Mouse (Mus musculus) limb, embryonic 15.5 days (tissue): Measurements from ENCODE around the gene Sgpp2. TPM values are rescaled to one million over a fixed set of nuclear protein-coding genes. Genes with fewer than 3 reads are reported as not detected.

Experiments used
- ATAC-seq: fragments of 200-750 bp; cut with Nextera tagmentation; 2 replicates; pipeline ENCODE4 v1.8.0; 2017; ENCODE audit warnings: low read depth, moderate TSS enrichment; ENCODE audit not compliant: insufficient number of reproducible peaks, low FRiP score, low TSS enrichment
- H3K27ac ChIP-seq: fragments of 300-500 bp; sonication (generic); 2 replicates; pipeline ENCODE4 v1.5.1; 2015; ENCODE audit warnings: moderate library complexity, mild to moderate bottlenecking, inconsistent platforms
- H3K27me3 ChIP-seq: fragments of 300-500 bp; sonication (generic); 2 replicates; pipeline ENCODE4 v1.6.1; 2015; ENCODE audit warnings: inconsistent platforms
- H3K36me3 ChIP-seq: fragments of 300-500 bp; sonication (generic); 2 replicates; pipeline ENCODE4 v1.6.1; 2015; ENCODE audit warnings: inconsistent platforms
- H3K4me1 ChIP-seq: fragments of 300-500 bp; sonication (generic); 2 replicates; pipeline ENCODE4 v1.6.1; 2015; ENCODE audit warnings: inconsistent platforms
- H3K4me2 ChIP-seq: fragments of 300-500 bp; sonication (generic); 2 replicates; pipeline ENCODE4 v1.6.1; 2015; ENCODE audit warnings: mild to moderate bottlenecking, inconsistent platforms
- H3K4me3 ChIP-seq: fragments of 300-500 bp; sonication (generic); 2 replicates; pipeline ENCODE4 v1.5.1; 2015; ENCODE audit warnings: mild to moderate bottlenecking, inconsistent platforms
- H3K9ac ChIP-seq: fragments of 300-500 bp; sonication (generic); 2 replicates; pipeline ENCODE4 v1.6.1; 2015; ENCODE audit warnings: inconsistent platforms
- H3K9me3 ChIP-seq: fragments of 300-500 bp; sonication (generic); 2 replicates; pipeline ENCODE4 v1.6.1; 2016; ENCODE audit warnings: inconsistent platforms
- WGBS: fragments of 180-500 bp; shearing (Covaris S2); methylation state at CpG from one replicate; pipeline ENCODE4 v1.1.7; 2015; 5-methylcytosine and 5-hydroxymethylcytosine counted together
- polyA plus RNA-seq: library from polyadenylated mRNA; unstranded; fragments of >200 nt; fragmentation: Nextera tagmentation; extraction: Ambion mirVana; gene quantifications from 2 replicates; pipeline ENCODE4 v1.2.1, GENCODE M21; 2015

Sgpp2 gene
- polyA plus RNA-seq, 1 experiment from 2014 or later = 0.70 TPM

GRCm38 (mm10) chr1:78435967-78436366 lies 125.8 kb downstream of the Sgpp2 start:
- Histone ChIP-seq H3K4me3 (no peak overlapping the region), H3K9ac (no peak overlapping the region), H3K4me2 (no peak overlapping the region), H3K27ac (no peak overlapping the region), H3K9me3 (no peaks in the 10 kb centered on the region), H3K27me3 (no peaks in the 10 kb centered on the region), H3K4me1 (no peaks in the 10 kb centered on the region), H3K36me3 (peaks cover 10% of the 10 kb centered on the region; the same call in 1 of the 2 replicates)
- no peak for ATAC-seq
- 62% methylated on average over 2 of the region's 2 CpGs for WGBS

GRCm38 (mm10) chr1:78436445-78436844 lies 126.3 kb downstream of the Sgpp2 start:
- no peak overlapping the region for H3K4me3 ChIP-seq
- no peak for ATAC-seq
- H3K9me3 ChIP-seq = no peaks in the 10 kb centered on the region
- H3K27ac ChIP-seq = no peak overlapping the region
- H3K4me2 ChIP-seq = no peak overlapping the region
- H3K36me3 ChIP-seq = peaks cover 10% of the 10 kb centered on the region; the same call in 1 of the 2 replicates
- WGBS = 94% methylated on average over 1 of the region's 1 CpGs
- no peaks in the 10 kb centered on the region for H3K4me1 ChIP-seq
- H3K9ac ChIP-seq = no peak overlapping the region
- no peaks in the 10 kb centered on the region for H3K27me3 ChIP-seq

GRCm38 (mm10) chr1:78437150-78437549 lies 127.0 kb downstream of the Sgpp2 start:
- no peaks in the 10 kb centered on the region for H3K27me3 ChIP-seq
- H3K9me3 ChIP-seq = no peaks in the 10 kb centered on the region
- no peak overlapping the region for H3K9ac ChIP-seq
- no peak overlapping the region for H3K4me2 ChIP-seq
- peaks cover under 1% of the 10 kb centered on the region; the same call in 1 of the 2 replicates for H3K4me1 ChIP-seq
- H3K27ac ChIP-seq = no peak overlapping the region
- H3K36me3 ChIP-seq = peaks cover 10% of the 10 kb centered on the region
- H3K4me3 ChIP-seq = no peak overlapping the region
- 81% methylated on average over 3 of the region's 3 CpGs for WGBS
- no peak for ATAC-seq

- no peaks in the 10 kb centered on the region for H3K27me3 ChIP-seq
- H3K9me3 ChIP-seq = no peaks in the 10 kb centered on the region
- no peak overlapping the region for H3K4me3 ChIP-seq
- no peak overlapping the region for H3K4me2 ChIP-seq
- 88% methylated on average over 8 of the region's 8 CpGs for WGBS
- H3K9ac ChIP-seq = no peak overlapping the region
- peaks cover 36% of the 10 kb centered on the region for H3K36me3 ChIP-seq
- H3K4me1 ChIP-seq = peaks cover 3% of the 10 kb centered on the region; the same call in 1 of the 2 replicates
- H3K27ac ChIP-seq = no peak overlapping the region
- no peak for ATAC-seq
These were observed 130.6 kb downstream of the Sgpp2 start for GRCm38 (mm10) chr1:78440716-78441115.

- H3K4me2 ChIP-seq = no peak overlapping the region
- H3K4me1 ChIP-seq = peaks cover 3% of the 10 kb centered on the region; the same call in 1 of the 2 replicates
- H3K27ac ChIP-seq = no peak overlapping the region
- H3K4me3 ChIP-seq = no peak overlapping the region
- peaks cover 42% of the 10 kb centered on the region for H3K36me3 ChIP-seq
- H3K27me3 ChIP-seq = no peaks in the 10 kb centered on the region
- H3K9me3 ChIP-seq = no peaks in the 10 kb centered on the region
- 58% methylated on average over 7 of the region's 7 CpGs for WGBS
- no peak for ATAC-seq
- no peak overlapping the region for H3K9ac ChIP-seq
These were observed 132.9 kb downstream of the Sgpp2 start for GRCm38 (mm10) chr1:78443056-78443455.

- H3K27ac ChIP-seq = no peak overlapping the region
- no peak overlapping the region for H3K9ac ChIP-seq
- H3K27me3 ChIP-seq = no peaks in the 10 kb centered on the region
- H3K9me3 ChIP-seq = no peaks in the 10 kb centered on the region
- 75% methylated on average over 8 of the region's 8 CpGs for WGBS
- ATAC-seq = no peak
- no peak overlapping the region for H3K4me3 ChIP-seq
- H3K4me2 ChIP-seq = no peak overlapping the region
- H3K4me1 ChIP-seq = peaks cover 3% of the 10 kb centered on the region; the same call in 1 of the 2 replicates
- peaks cover 56% of the 10 kb centered on the region for H3K36me3 ChIP-seq
These were observed 136.1 kb downstream of the Sgpp2 start for GRCm38 (mm10) chr1:78446232-78446631.

- no peaks in the 10 kb centered on the region for H3K27me3 ChIP-seq
- peaks cover 61% of the 10 kb centered on the region for H3K36me3 ChIP-seq
- no peak overlapping the region for H3K4me3 ChIP-seq
- no peak overlapping the region for H3K27ac ChIP-seq
- no peak for ATAC-seq
- no peak overlapping the region for H3K4me2 ChIP-seq
- no peaks in the 10 kb centered on the region for H3K9me3 ChIP-seq
- H3K9ac ChIP-seq = no peak overlapping the region
- H3K4me1 ChIP-seq = peaks cover 3% of the 10 kb centered on the region; the same call in 1 of the 2 replicates
- WGBS = 86% methylated on average over 6 of the region's 6 CpGs
These were observed 136.6 kb downstream of the Sgpp2 start for GRCm38 (mm10) chr1:78446742-78447141.

GRCm38 (mm10) chr1:78448091-78448490 lies 137.9 kb downstream of the Sgpp2 start:
- H3K9ac ChIP-seq = no peak overlapping the region
- no peaks in the 10 kb centered on the region; the same call in 1 of the 2 replicates for H3K4me1 ChIP-seq
- H3K27me3 ChIP-seq = no peaks in the 10 kb centered on the region
- H3K27ac ChIP-seq = no peak overlapping the region
- no peak overlapping the region for H3K4me3 ChIP-seq
- no peak for ATAC-seq
- no peaks in the 10 kb centered on the region for H3K9me3 ChIP-seq
- peaks cover 64% of the 10 kb centered on the region for H3K36me3 ChIP-seq
- no peak overlapping the region for H3K4me2 ChIP-seq
- WGBS = 55% methylated on average over 1 of the region's 1 CpGs

- 69% methylated on average over 12 of the region's 12 CpGs for WGBS
- no peak overlapping the region for H3K9ac ChIP-seq
- no peak overlapping the region for H3K27ac ChIP-seq
- H3K36me3 ChIP-seq = peaks cover 59% of the 10 kb centered on the region
- no peaks in the 10 kb centered on the region; the same call in 1 of the 2 replicates for H3K4me1 ChIP-seq
- no peaks in the 10 kb centered on the region for H3K9me3 ChIP-seq
- no peak overlapping the region for H3K4me3 ChIP-seq
- ATAC-seq = no peak
- no peak overlapping the region for H3K4me2 ChIP-seq
- H3K27me3 ChIP-seq = no peaks in the 10 kb centered on the region
These were observed 141.1 kb downstream of the Sgpp2 start for GRCm38 (mm10) chr1:78451070-78451854.

GRCm38 (mm10) chr1:78452544-78452943 lies 142.4 kb downstream of the Sgpp2 start:
- no peaks in the 10 kb centered on the region for H3K9me3 ChIP-seq
- H3K4me1 ChIP-seq = no peaks in the 10 kb centered on the region; the same call in 1 of the 2 replicates
- H3K4me3 ChIP-seq = no peak overlapping the region
- 83% methylated on average over 6 of the region's 6 CpGs for WGBS
- H3K27ac ChIP-seq = no peak overlapping the region
- H3K36me3 ChIP-seq = peaks cover 66% of the 10 kb centered on the region
- H3K27me3 ChIP-seq = no peaks in the 10 kb centered on the region
- H3K9ac ChIP-seq = no peak overlapping the region
- ATAC-seq = no peak
- no peak overlapping the region for H3K4me2 ChIP-seq

- no peaks in the 10 kb centered on the region for H3K27me3 ChIP-seq
- no peak for ATAC-seq
- no peaks in the 10 kb centered on the region for H3K9me3 ChIP-seq
- H3K4me2 ChIP-seq = no peak overlapping the region
- WGBS = 91% methylated on average over 8 of the region's 8 CpGs
- H3K27ac ChIP-seq = no peak overlapping the region
- no peak overlapping the region for H3K9ac ChIP-seq
- H3K36me3 ChIP-seq = peaks cover 69% of the 10 kb centered on the region
- no peak overlapping the region for H3K4me3 ChIP-seq
- H3K4me1 ChIP-seq = no peaks in the 10 kb centered on the region
These were observed 143.7 kb downstream of the Sgpp2 start for GRCm38 (mm10) chr1:78453886-78454285.

- Histone ChIP-seq H3K9ac (no peak overlapping the region), H3K4me2 (no peak overlapping the region), H3K9me3 (no peaks in the 10 kb centered on the region), H3K27ac (no peak overlapping the region), H3K4me1 (no peaks in the 10 kb centered on the region), H3K36me3 (peaks cover 76% of the 10 kb centered on the region), H3K27me3 (no peaks in the 10 kb centered on the region), H3K4me3 (no peak overlapping the region)
- no peak for ATAC-seq
- WGBS = 35% methylated on average over 7 of the region's 7 CpGs
These were observed 144.5 kb downstream of the Sgpp2 start for GRCm38 (mm10) chr1:78454659-78455058.
